Mouse (Mus musculus): ENCODE measurements around the gene Sept9.

DNA sequence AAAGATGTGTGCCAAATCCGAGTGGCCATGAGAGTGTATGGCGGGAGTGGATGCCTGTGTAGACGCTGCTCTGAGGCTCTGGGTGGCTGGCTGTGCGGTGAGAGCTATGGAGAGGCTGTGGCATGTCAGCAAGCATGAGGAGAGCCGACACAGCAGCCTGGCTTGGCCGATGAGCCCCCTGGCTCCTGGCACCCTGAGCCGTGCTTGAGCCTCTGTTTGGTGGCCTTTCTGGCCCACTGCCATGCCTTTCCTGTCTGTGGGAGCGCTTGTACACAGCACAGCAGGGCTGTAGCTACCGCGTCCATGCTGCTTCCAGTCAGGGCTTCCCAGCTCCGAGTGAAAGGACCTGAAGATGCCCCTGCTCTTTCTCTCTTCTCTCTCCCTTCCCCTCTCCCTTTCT, 41.1 kb upstream of the Sept9 start:
- TF ChIP-seq CTCF (IDR thresholded peaks at IDR 0.05; ENCODE audit: insufficient read depth, low read depth, low read length) (no peak), POLR2A (IDR thresholded peaks at IDR 0.05; ENCODE audit: insufficient read depth, low read depth, low read length) (no peak)
